Mouse (Mus musculus) fat pad, adult 2 months (tissue): Measurements from ENCODE around the gene Pou2af1.

Source experiments
- DNase-seq: peaks from one replicate; pipeline ENCODE4 v3.0.0-alpha.2; 2011; ENCODE audit warnings: low read depth, low spot score; ENCODE audit errors: extremely low read depth

The Pou2af1 gene

GRCm38 (mm10) chr9:51225636-51226166 lies 12.2 kb downstream of the Pou2af1 start:
- DNase-seq: no peak

GRCm38 (mm10) chr9:51230701-51231389 lies 17.3 kb downstream of the Pou2af1 start:
- no peak for DNase-seq

GRCm38 (mm10) chr9:51232163-51232562 lies 18.7 kb downstream of the Pou2af1 start:
- DNase-seq: no peak

- DNase-seq: no peak
Observed at GRCm38 (mm10) chr9:51238741-51239385, 25.4 kb downstream of the Pou2af1 start.

GRCm38 (mm10) chr9:51256780-51257502 lies 43.4 kb downstream of the Pou2af1 start:
- no peak for DNase-seq

GRCm38 (mm10) chr9:51258426-51258825 lies 44.9 kb downstream of the Pou2af1 start:
- no peak for DNase-seq

- DNase-seq: peak; percentile 85
Observed at GRCm38 (mm10) chr9:51268852-51269251, 55.3 kb downstream of the Pou2af1 start.

- no peak for DNase-seq
Observed at GRCm38 (mm10) chr9:51271073-51271472, 57.6 kb downstream of the Pou2af1 start.

GRCm38 (mm10) chr9:51272102-51272501 lies 58.6 kb downstream of the Pou2af1 start:
- DNase-seq: no peak

GRCm38 (mm10) chr9:51273581-51274154 lies 60.2 kb downstream of the Pou2af1 start:
- no peak for DNase-seq

- no peak for DNase-seq
Observed at GRCm38 (mm10) chr9:51274678-51275077, 61.2 kb downstream of the Pou2af1 start.

- DNase-seq: no peak
Observed at GRCm38 (mm10) chr9:51277834-51278498, 64.5 kb downstream of the Pou2af1 start.

- DNase-seq: no peak
Observed at GRCm38 (mm10) chr9:51278500-51279381, 65.2 kb downstream of the Pou2af1 start, which contains the start of gene Colca2. Gene Colca2 (minus strand): TSS chr9:51278569.

- DNase-seq: no peak
Observed at GRCm38 (mm10) chr9:51286079-51286478, 72.6 kb downstream of the Pou2af1 start.
